Comparison of ENCODE assay signal across 10 mouse cellular contexts in the genomic region with DNA sequence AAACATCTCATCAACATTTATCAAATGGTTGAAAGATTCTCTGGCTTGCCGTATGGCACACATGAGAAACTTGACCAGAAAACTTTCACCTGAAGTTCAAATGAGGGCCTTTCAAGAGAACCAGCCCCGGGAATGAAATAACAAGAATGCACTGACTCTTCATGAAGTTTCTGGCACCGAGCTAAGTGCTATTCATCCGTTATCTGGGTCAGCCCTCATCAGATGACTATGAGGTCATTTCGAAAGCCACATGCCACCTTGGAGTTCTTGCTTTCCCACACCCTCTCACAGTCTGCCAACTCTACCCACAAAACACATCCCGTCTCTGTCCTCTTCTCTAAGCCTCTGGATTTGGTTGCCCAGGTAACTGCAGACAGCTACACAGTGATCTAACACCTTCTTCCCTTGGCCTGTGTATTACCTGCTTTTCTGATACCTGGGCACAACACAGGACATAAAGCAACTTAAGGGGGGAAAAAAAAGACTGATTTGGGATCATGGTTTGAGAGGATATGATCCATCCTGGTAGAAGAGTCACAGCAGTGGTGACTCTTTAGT.
DNase-seq lines count a peak whose midpoint lies in the region; ATAC-seq lines count a peak whose summit lies in the region.
"Had no signal": no experiment of that assay in that cellular context is flagged by ENCODE, and none has a peak within 500 bp of the region (broad histone marks: within the 10 kb centered on the region; RNA-seq: fewer than 3 reads in every experiment).

No protein-coding gene starts in this region.

- WGBS in hindbrain, embryonic 13.5 days, result 87% methylated on average over 6 of the region's 6 CpGs
- 91% methylated on average over 6 of the region's 6 CpGs for WGBS in midbrain, embryonic 14.5 days

- ATAC-seq in hindbrain, embryonic 13.5 days (ENCODE audit: low FRiP score), result no peak
- ATAC-seq in midbrain, embryonic 14.5 days (ENCODE audit: low FRiP score, low TSS enrichment), result no peak
- ATAC-seq: intestine, postnatal 0 days had no signal

- peak; percentile 32 for DNase-seq in gastrocnemius, postnatal 25 days
- no peak for DNase-seq in gastrocnemius, postnatal 14 days
- peak; percentile 12 for DNase-seq in MN1 (ENCODE audit: low spot score)
- peak; percentile 13 to 60 for DNase-seq in adrenal gland, postnatal 36 days
- peak; percentile 17 for DNase-seq in gonadal fat pad, adult 2 months (ENCODE audit: low read depth)
- DNase-seq in midbrain, embryonic 14.5 days, result no peak
- no peak for DNase-seq in spleen, adult 12 weeks (ENCODE audit: low spot score)
- DNase-seq: liver, embryonic 13.5 days had no signal

- intact Hi-C loops in gastrocnemius, postnatal 14 days (cut with DNase I; ENCODE audit: low total_unique reads), result no loop called here

- H3K4me2 ChIP-seq in hindbrain, embryonic 13.5 days, result no peak overlapping the region
- H3K4me2 ChIP-seq in midbrain, embryonic 14.5 days (ENCODE audit: low read length), result no peak overlapping the region
- H3K4me2 ChIP-seq: liver, embryonic 13.5 days had no signal

- no peak overlapping the region for H3K27ac ChIP-seq in hindbrain, embryonic 13.5 days
- no peak overlapping the region for H3K27ac ChIP-seq in midbrain, embryonic 14.5 days (replicated peaks; ENCODE audit: low read depth, low read length)
- H3K27ac ChIP-seq: liver, embryonic 13.5 days had no signal

- H3K27me3 ChIP-seq in hindbrain, embryonic 13.5 days, result no peaks in the 10 kb centered on the region
- H3K27me3 ChIP-seq in midbrain, embryonic 14.5 days (ENCODE audit: control insufficient read depth, insufficient read depth, low read length), result no peaks in the 10 kb centered on the region
- H3K27me3 ChIP-seq: liver, embryonic 13.5 days had no signal

- no peaks in the 10 kb centered on the region for H3K36me3 ChIP-seq in hindbrain, embryonic 13.5 days
- H3K36me3 ChIP-seq in midbrain, embryonic 14.5 days (ENCODE audit: control insufficient read depth, insufficient read depth, low read length), result no peaks in the 10 kb centered on the region
- H3K36me3 ChIP-seq: liver, embryonic 13.5 days had no signal

- H3K9me3 ChIP-seq in hindbrain, embryonic 13.5 days, result no peaks in the 10 kb centered on the region
- no peaks in the 10 kb centered on the region for H3K9me3 ChIP-seq in midbrain, embryonic 14.5 days (ENCODE audit: control insufficient read depth, low read length)
- H3K9me3 ChIP-seq: liver, embryonic 13.5 days had no signal

- H3K4me3 ChIP-seq in hindbrain, embryonic 13.5 days, result no peak overlapping the region
- no peak overlapping the region for H3K4me3 ChIP-seq in midbrain, embryonic 14.5 days (replicated peaks; ENCODE audit: low read depth, low read length)
- H3K4me3 ChIP-seq: liver, embryonic 13.5 days had no signal

- no peak overlapping the region for H3K9ac ChIP-seq in hindbrain, embryonic 13.5 days
- no peak overlapping the region for H3K9ac ChIP-seq in midbrain, embryonic 14.5 days (replicated peaks; ENCODE audit: low read length)
- H3K9ac ChIP-seq: liver, embryonic 13.5 days had no signal

- no peaks in the 10 kb centered on the region for H3K4me1 ChIP-seq in hindbrain, embryonic 13.5 days (replicated peaks)
- H3K4me1 ChIP-seq in midbrain, embryonic 14.5 days (ENCODE audit: control insufficient read depth, insufficient read depth, low read length), result no peaks in the 10 kb centered on the region
- H3K4me1 ChIP-seq: liver, embryonic 13.5 days had no signal

Comparison
In these comparisons a context has a peak if more than half of its experiments do, and no peak if none do; other contexts are left out.
1. DNase-seq: peak in gastrocnemius, postnatal 25 days (single experiment), MN1 (single experiment), adrenal gland, postnatal 36 days (2 of 2) and gonadal fat pad, adult 2 months (single experiment); none in gastrocnemius, postnatal 14 days (single experiment), midbrain, embryonic 14.5 days (single experiment) and spleen, adult 12 weeks (single experiment).